Mouse (Mus musculus): ENCODE data around the gene Twist2. TPM values are rescaled to one million over a fixed set of nuclear protein-coding genes. Genes with fewer than 3 reads are reported as not detected.

Twist2 gene
- polyA plus RNA-seq, 1 experiment from 2014 or later: 2.7 TPM

DNA sequence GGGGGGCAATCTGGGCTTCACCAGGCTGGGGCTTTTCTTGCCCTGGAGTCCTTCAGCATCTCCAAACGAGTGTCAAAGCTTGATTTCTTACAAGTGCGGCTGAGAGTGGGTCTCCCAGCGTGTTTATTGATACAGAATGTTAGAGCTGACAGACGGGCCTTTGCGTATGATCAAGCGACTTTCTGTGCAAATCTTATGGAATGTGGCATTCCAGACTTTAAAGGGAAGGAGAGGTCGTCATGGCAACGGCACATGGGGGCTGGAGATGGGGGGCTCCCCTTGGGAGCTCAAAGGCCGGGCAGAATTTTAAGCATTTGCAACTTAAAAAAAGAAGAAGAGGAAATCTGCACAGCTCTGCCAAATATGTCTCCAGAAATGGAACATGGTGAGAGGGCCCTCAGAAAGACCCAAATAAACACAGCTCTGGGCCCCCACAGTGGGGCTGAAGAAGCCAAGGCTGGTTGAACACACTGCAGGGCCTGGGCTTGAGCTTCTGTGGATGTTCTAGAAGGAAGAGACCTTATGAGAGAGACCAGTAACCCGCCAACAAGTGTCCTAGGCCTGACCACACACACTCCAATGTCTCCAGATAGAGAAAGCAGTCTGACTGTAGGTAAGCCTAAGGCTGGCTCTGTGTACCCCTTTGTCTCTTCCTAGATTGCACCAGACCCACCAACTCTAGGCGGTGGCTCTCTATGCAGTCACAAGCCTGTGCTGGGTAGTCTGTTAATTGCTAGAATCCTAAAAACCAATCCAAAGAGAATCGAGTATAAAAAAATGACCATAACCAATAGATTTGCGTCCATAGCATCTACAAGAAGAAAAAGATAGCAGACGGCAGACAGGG is 40.9 kb upstream of the Twist2 start:
- H3K4me3 ChIP-seq (ENCODE audit: control insufficient read depth in 1 of 2, insufficient read depth in 1 of 2, low read depth in 1 of 2, low read length in 2 of 2): no peak overlapping the region
- no peaks in the 10 kb centered on the region for H3K27me3 ChIP-seq (ENCODE audit: control insufficient read depth, insufficient read depth, low read length)
- H3K36me3 ChIP-seq (ENCODE audit: control insufficient read depth, insufficient read depth, low read length): no peaks in the 10 kb centered on the region
- H3K27ac ChIP-seq (replicated peaks in 1 of 2; ENCODE audit: control insufficient read depth in 1 of 2, insufficient read depth in 1 of 2, low read depth in 2 of 2, low read length in 2 of 2): no peak overlapping the region
- no peak overlapping the region for H3K4me2 ChIP-seq (ENCODE audit: low read length)
- WGBS: 59% methylated on average over 14 of the region's 14 CpGs
- ATAC-seq (ENCODE audit: insufficient number of reproducible peaks, insufficient read depth, low FRiP score, low read depth): no peak
- no peaks in the 10 kb centered on the region for H3K9me3 ChIP-seq (ENCODE audit: control insufficient read depth, low read length)
- no peaks in the 10 kb centered on the region; a peak in 1 of 4 replicates for H3K4me1 ChIP-seq (ENCODE audit: control insufficient read depth in 2 of 2, insufficient read depth in 2 of 2, low read length in 2 of 2)
- no peak overlapping the region for H3K9ac ChIP-seq (ENCODE audit: low read length)

DNA sequence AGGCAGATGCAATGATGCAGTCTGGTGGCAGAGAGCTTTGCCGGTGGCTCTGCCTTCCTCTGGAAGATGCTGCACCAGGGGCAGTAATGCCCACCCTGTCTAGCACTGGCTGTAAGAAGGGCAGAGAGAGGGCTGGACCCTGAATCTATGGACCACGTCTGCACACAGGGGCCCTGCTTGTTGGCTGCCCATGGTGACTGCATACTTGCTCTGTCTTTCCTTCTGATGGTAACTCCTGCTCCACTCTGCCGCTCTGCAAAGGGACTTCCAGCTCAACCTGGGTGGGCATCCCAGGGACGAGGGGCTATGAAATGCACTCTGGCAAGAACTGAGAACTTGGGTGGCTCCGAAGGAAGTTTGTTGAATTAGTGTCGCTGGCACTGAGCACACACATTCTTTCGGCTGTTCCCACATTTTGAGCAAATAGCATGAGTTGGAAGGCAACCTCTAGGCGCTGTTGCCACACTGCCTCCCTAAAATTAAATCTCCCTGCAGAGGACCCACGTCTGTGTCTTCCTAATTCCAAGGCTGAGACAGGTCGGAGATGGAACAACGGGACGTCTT is 38.7 kb upstream of the Twist2 start:
- WGBS: 71% methylated on average over 12 of the region's 12 CpGs
- no peak overlapping the region for H3K9ac ChIP-seq (ENCODE audit: low read length)
- H3K27me3 ChIP-seq (ENCODE audit: control insufficient read depth, insufficient read depth, low read length): no peaks in the 10 kb centered on the region
- no peak for ATAC-seq (ENCODE audit: insufficient number of reproducible peaks, insufficient read depth, low FRiP score, low read depth)
- H3K4me2 ChIP-seq (ENCODE audit: low read length): no peak overlapping the region
- no peak overlapping the region for H3K4me3 ChIP-seq (ENCODE audit: control insufficient read depth in 1 of 2, insufficient read depth in 1 of 2, low read depth in 1 of 2, low read length in 2 of 2)
- H3K9me3 ChIP-seq (ENCODE audit: control insufficient read depth, low read length): no peaks in the 10 kb centered on the region
- no peak overlapping the region for H3K27ac ChIP-seq (replicated peaks in 1 of 2; ENCODE audit: control insufficient read depth in 1 of 2, insufficient read depth in 1 of 2, low read depth in 2 of 2, low read length in 2 of 2)
- no peaks in the 10 kb centered on the region; a peak in 1 of 4 replicates for H3K4me1 ChIP-seq (ENCODE audit: control insufficient read depth in 2 of 2, insufficient read depth in 2 of 2, low read length in 2 of 2)
- no peaks in the 10 kb centered on the region for H3K36me3 ChIP-seq (ENCODE audit: control insufficient read depth, insufficient read depth, low read length)

DNA sequence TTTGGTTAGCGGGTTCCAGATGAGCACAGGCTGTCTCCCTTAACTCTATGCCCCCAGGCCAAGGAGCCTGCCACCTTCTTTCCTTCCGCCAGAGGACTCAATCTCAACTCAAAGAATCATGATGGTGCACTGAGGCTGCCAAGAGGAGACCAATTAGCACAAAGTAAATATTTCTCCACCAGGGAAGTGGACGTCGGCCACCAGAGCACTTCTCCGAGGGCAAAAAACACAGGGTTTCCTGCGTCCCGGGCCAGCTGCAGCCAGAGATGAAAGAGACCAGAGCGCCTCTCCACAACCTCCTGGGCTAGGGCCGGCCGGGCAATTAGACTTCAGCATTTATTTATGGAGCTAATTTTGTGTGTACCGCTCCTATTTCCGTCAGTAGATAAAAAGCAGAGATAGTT is 31.0 kb upstream of the Twist2 start:
- Histone ChIP-seq H3K9ac (ENCODE audit: low read length) (peak overlapping the region; percentile 49; the same call in 1 of the 2 replicates), H3K36me3 (ENCODE audit: control insufficient read depth, insufficient read depth, low read length) (no peaks in the 10 kb centered on the region), H3K4me3 (ENCODE audit: control insufficient read depth in 1 of 2, insufficient read depth in 1 of 2, low read depth in 1 of 2, low read length in 2 of 2) (peak overlapping the region; percentile 2 to 13; a peak in 2 of 4 replicates), H3K4me1 (ENCODE audit: control insufficient read depth in 2 of 2, insufficient read depth in 2 of 2, low read length in 2 of 2) (peaks cover 5 to 10% of the 10 kb centered on the region in 2 experiments; a peak in 3 of 4 replicates), H3K27me3 (ENCODE audit: control insufficient read depth, insufficient read depth, low read length) (no peaks in the 10 kb centered on the region), H3K4me2 (ENCODE audit: low read length) (peak overlapping the region; percentile 61), H3K27ac (replicated peaks in 1 of 2; ENCODE audit: control insufficient read depth in 1 of 2, insufficient read depth in 1 of 2, low read depth in 2 of 2, low read length in 2 of 2) (no peak overlapping the region), H3K9me3 (ENCODE audit: control insufficient read depth, low read length) (no peaks in the 10 kb centered on the region)
- 11% methylated on average over 12 of the region's 12 CpGs for WGBS
- ATAC-seq (ENCODE audit: insufficient number of reproducible peaks, insufficient read depth, low FRiP score, low read depth): no peak

GRCm38 (mm10) chr1:91770676-91771075 is 30.6 kb upstream of the Twist2 start:
- H3K9ac ChIP-seq (ENCODE audit: low read length): peak overlapping the region; percentile 49; the same call in 1 of the 2 replicates
- no peaks in the 10 kb centered on the region for H3K9me3 ChIP-seq (ENCODE audit: control insufficient read depth, low read length)
- H3K4me2 ChIP-seq (ENCODE audit: low read length): peak overlapping the region; percentile 61
- 4% methylated on average over 10 of the region's 10 CpGs for WGBS
- no peak for ATAC-seq (ENCODE audit: insufficient number of reproducible peaks, insufficient read depth, low FRiP score, low read depth)
- peak overlapping the region; percentile 2 to 13; a peak in 2 of 4 replicates for H3K4me3 ChIP-seq (ENCODE audit: control insufficient read depth in 1 of 2, insufficient read depth in 1 of 2, low read depth in 1 of 2, low read length in 2 of 2)
- no peaks in the 10 kb centered on the region for H3K36me3 ChIP-seq (ENCODE audit: control insufficient read depth, insufficient read depth, low read length)
- no peak overlapping the region for H3K27ac ChIP-seq (replicated peaks in 1 of 2; ENCODE audit: control insufficient read depth in 1 of 2, insufficient read depth in 1 of 2, low read depth in 2 of 2, low read length in 2 of 2)
- H3K4me1 ChIP-seq (ENCODE audit: control insufficient read depth in 2 of 2, insufficient read depth in 2 of 2, low read length in 2 of 2): peaks cover 5 to 10% of the 10 kb centered on the region in 2 experiments; a peak in 3 of 4 replicates
- H3K27me3 ChIP-seq (ENCODE audit: control insufficient read depth, insufficient read depth, low read length): no peaks in the 10 kb centered on the region

DNA sequence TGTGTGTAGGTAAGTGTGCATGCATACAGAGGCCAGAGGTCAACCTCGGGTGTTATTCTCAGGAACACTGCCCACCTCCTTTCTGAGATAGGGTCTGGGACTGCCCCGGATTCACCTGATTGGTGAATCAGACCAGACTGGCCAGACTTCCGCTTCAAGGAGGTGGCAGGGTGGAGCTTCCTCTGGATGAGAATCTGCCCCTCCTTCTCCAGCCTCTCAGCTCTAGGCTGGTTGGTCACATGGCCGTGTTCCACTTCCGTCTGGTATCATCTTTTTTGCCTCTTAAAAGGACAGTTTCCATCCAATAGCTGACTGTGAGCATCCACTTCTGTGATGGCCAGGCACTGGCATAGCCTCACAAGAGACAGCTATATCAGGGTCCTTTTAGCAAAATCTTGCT is 24.3 kb upstream of the Twist2 start:
- Histone ChIP-seq H3K27ac (replicated peaks in 1 of 2; ENCODE audit: control insufficient read depth in 1 of 2, insufficient read depth in 1 of 2, low read depth in 2 of 2, low read length in 2 of 2) (no peak overlapping the region), H3K36me3 (ENCODE audit: control insufficient read depth, insufficient read depth, low read length) (no peaks in the 10 kb centered on the region), H3K4me1 (ENCODE audit: control insufficient read depth in 2 of 2, insufficient read depth in 2 of 2, low read length in 2 of 2) (peaks cover 0 to 3% of the 10 kb centered on the region in 2 experiments; a peak in 1 of 4 replicates), H3K27me3 (ENCODE audit: control insufficient read depth, insufficient read depth, low read length) (no peaks in the 10 kb centered on the region), H3K9me3 (ENCODE audit: control insufficient read depth, low read length) (no peaks in the 10 kb centered on the region), H3K4me2 (ENCODE audit: low read length) (no peak overlapping the region), H3K9ac (ENCODE audit: low read length) (no peak overlapping the region), H3K4me3 (ENCODE audit: control insufficient read depth in 1 of 2, insufficient read depth in 1 of 2, low read depth in 1 of 2, low read length in 2 of 2) (no peak overlapping the region)
- WGBS: 62% methylated on average over 5 of the region's 5 CpGs
- no peak for ATAC-seq (ENCODE audit: insufficient number of reproducible peaks, insufficient read depth, low FRiP score, low read depth)

DNA sequence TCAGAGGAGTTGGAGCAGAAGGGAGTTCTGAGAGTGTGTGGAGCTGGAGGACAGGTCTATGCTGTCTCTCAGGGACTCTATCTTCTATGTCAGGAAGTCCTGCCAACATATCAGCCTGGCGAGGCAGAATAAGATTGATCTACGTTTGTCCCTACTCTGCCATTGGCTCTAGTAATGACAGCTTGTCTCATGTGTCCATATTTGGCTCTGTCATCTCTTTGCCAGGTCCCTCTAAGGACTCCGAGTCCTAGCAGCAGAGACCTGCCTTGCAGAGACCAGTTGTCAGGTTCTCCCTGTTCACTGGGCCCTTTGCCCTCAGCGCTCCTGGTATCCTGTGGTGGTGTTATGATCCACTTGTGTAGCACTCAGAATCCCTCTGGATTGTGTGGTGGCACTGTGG is 21.4 kb upstream of the Twist2 start:
- no peaks in the 10 kb centered on the region for H3K36me3 ChIP-seq (ENCODE audit: control insufficient read depth, insufficient read depth, low read length)
- no peak overlapping the region for H3K4me3 ChIP-seq (ENCODE audit: control insufficient read depth in 1 of 2, insufficient read depth in 1 of 2, low read depth in 1 of 2, low read length in 2 of 2)
- H3K27ac ChIP-seq (replicated peaks in 1 of 2; ENCODE audit: control insufficient read depth in 1 of 2, insufficient read depth in 1 of 2, low read depth in 2 of 2, low read length in 2 of 2): no peak overlapping the region
- no peaks in the 10 kb centered on the region for H3K27me3 ChIP-seq (ENCODE audit: control insufficient read depth, insufficient read depth, low read length)
- H3K9me3 ChIP-seq (ENCODE audit: control insufficient read depth, low read length): 0 out of 2 replicates have a peak, but pooled peaks cover 2% of the 10 kb centered on the region
- no peak overlapping the region for H3K4me2 ChIP-seq (ENCODE audit: low read length)
- no peak overlapping the region for H3K9ac ChIP-seq (ENCODE audit: low read length)
- no peak for ATAC-seq (ENCODE audit: insufficient number of reproducible peaks, insufficient read depth, low FRiP score, low read depth)
- peaks cover 0 to 3% of the 10 kb centered on the region in 2 experiments; a peak in 1 of 4 replicates for H3K4me1 ChIP-seq (ENCODE audit: control insufficient read depth in 2 of 2, insufficient read depth in 2 of 2, low read length in 2 of 2)
- WGBS: 43% methylated on average over 4 of the region's 4 CpGs

DNA sequence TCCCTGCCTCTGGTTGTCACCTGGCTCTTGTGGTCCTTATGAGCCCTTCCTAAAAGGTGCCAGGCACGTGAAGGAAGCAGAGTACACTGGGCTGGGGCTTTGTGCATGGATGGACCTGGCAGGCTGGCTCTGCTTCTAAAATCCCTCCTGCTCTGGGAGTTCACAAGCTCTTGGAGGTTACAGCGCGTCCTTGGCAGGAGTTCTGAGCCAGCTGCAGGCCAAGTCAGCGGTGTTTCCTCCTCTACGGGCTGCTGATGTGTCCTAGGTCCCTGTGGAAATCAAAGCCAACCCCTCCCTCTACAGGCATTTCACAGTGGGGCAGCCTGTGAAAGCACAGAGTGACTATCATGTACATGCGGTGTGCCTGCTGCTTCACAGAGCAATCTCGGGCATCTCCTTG is 20.1 kb upstream of the Twist2 start:
- no peak overlapping the region for H3K27ac ChIP-seq (replicated peaks in 1 of 2; ENCODE audit: control insufficient read depth in 1 of 2, insufficient read depth in 1 of 2, low read depth in 2 of 2, low read length in 2 of 2)
- H3K36me3 ChIP-seq (ENCODE audit: control insufficient read depth, insufficient read depth, low read length): no peaks in the 10 kb centered on the region
- no peak overlapping the region for H3K9ac ChIP-seq (ENCODE audit: low read length)
- no peak overlapping the region for H3K4me2 ChIP-seq (ENCODE audit: low read length)
- 73% methylated on average over 7 of the region's 7 CpGs for WGBS
- ATAC-seq (ENCODE audit: insufficient number of reproducible peaks, insufficient read depth, low FRiP score, low read depth): no peak
- H3K9me3 ChIP-seq (ENCODE audit: control insufficient read depth, low read length): 0 out of 2 replicates have a peak, but pooled peaks cover 2% of the 10 kb centered on the region
- H3K27me3 ChIP-seq (ENCODE audit: control insufficient read depth, insufficient read depth, low read length): no peaks in the 10 kb centered on the region
- H3K4me3 ChIP-seq (ENCODE audit: control insufficient read depth in 1 of 2, insufficient read depth in 1 of 2, low read depth in 1 of 2, low read length in 2 of 2): no peak overlapping the region
- H3K4me1 ChIP-seq (ENCODE audit: control insufficient read depth in 2 of 2, insufficient read depth in 2 of 2, low read length in 2 of 2): peaks cover 0 to 3% of the 10 kb centered on the region in 2 experiments; a peak in 1 of 4 replicates
